Mouse (Mus musculus) spleen, adult 2 months (tissue): ENCODE measurements around the gene Gm48552.

Experiments used
- CTCF ChIP-seq: fragments of 200-500 bp; IDR thresholded peaks from 2 replicates; pipeline ENCODE4 v1.5.1; 2011; ENCODE audit warnings: mild to moderate bottlenecking, inconsistent platforms; ENCODE audit not compliant: insufficient read depth, insufficient read length, insufficient replicate concordance; ENCODE audit errors: extremely low read depth
- POLR2A ChIP-seq: fragments of 200-500 bp; IDR thresholded peaks from 2 replicates; pipeline ENCODE4 v1.6.1; 2011; ENCODE audit warnings: low read depth, low read length, inconsistent platforms

DNA sequence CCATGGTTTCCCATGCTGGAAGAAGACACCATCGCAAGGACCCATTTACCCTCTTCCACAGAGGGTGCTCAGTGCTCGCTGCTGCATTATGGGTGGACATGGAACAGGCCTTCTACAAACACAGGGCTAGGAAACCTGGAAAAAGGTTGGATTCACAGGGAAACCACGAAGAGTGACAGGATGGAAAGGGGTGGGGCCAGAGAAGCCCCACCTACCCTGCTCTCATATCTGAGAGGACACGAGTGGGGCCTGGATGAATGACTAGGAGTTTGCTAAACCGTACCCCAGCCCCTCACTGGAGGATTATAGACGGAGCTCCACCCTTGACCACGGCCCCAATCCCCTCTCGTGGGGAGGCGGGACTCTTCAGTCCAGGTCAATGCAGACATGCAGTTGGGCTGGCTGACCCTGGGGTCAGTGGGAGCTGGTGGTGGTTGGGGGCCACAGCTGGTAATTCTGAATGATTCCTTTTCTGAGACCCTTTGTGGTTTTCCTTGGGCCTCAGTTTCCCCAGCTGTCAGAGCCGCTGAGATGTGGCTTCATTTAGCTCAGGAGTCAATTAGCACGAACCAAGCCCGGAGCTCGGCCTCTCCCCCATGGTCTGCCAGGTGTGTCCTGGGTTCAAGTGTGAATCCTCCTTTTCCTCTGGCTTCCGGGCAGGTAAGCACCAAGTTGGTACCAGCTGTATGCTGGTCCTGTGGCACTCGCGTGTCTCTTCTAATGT, 23.9 kb downstream of the Gm48552 start:
- TF ChIP-seq CTCF (no peak), POLR2A (no peak)
